Mouse (Mus musculus) kidney, postnatal 0 days (tissue): Measurements from ENCODE around the gene Aldh8a1. TPM values are rescaled to one million over a fixed set of nuclear protein-coding genes. Genes with fewer than 3 reads are reported as not detected.

ENCODE experiments used
- ATAC-seq: fragments of 200-750 bp; cut with Nextera tagmentation; replicated peaks from 2 replicates; pipeline ENCODE4 v1.8.0; 2017; ENCODE audit warnings: low read depth, moderate number of reproducible peaks, moderate TSS enrichment, moderate library complexity; ENCODE audit not compliant: low FRiP score
- DNase-seq: peaks from one replicate; pipeline ENCODE4 v3.0.0-alpha.2; 2016; ENCODE audit warnings: low spot score
- H3K27ac ChIP-seq: fragments of 300-500 bp; sonication (generic); 2 replicates; pipeline ENCODE4 v1.5.1; 2014; ENCODE audit warnings: mild to moderate bottlenecking
- H3K27me3 ChIP-seq: fragments of 300-500 bp; sonication (generic); 2 replicates; pipeline ENCODE4 v1.6.1; 2014; ENCODE audit warnings: low read length, mixed read lengths; ENCODE audit not compliant: insufficient read depth
- H3K36me3 ChIP-seq: fragments of 300-500 bp; sonication (generic); 2 replicates; pipeline ENCODE4 v1.6.1; 2014; ENCODE audit warnings: low read length, mixed read lengths; ENCODE audit not compliant: insufficient read depth
- H3K4me1 ChIP-seq: fragments of 300-500 bp; sonication (generic); replicated peaks from 2 replicates; pipeline ENCODE4 v1.6.1; 2014; ENCODE audit warnings: antibody characterized with exemption, low read length, mixed read lengths; ENCODE audit not compliant: insufficient read depth
- H3K4me2 ChIP-seq: fragments of 300-500 bp; sonication (generic); 2 replicates; pipeline ENCODE4 v1.6.1; 2014; ENCODE audit warnings: mild to moderate bottlenecking, low read length, moderate library complexity, mixed read lengths
- H3K4me3 ChIP-seq: fragments of 300-500 bp; sonication (generic); replicated peaks from 2 replicates; pipeline ENCODE4 v1.5.1; 2014; ENCODE audit warnings: low read depth, low read length
- H3K9ac ChIP-seq: fragments of 300-500 bp; sonication (generic); 2 replicates; pipeline ENCODE4 v1.6.1; 2014; ENCODE audit warnings: low read depth, low read length
- H3K9me3 ChIP-seq: fragments of 300-500 bp; sonication (generic); replicated peaks from 2 replicates; pipeline ENCODE4 v1.6.1; 2016; ENCODE audit warnings: low read length, inconsistent platforms, mixed read lengths
- CTCF ChIP-seq: IDR thresholded peaks from 2 replicates; pipeline ENCODE4 v1.5.1; 2016; ENCODE audit warnings: antibody characterized with exemption, low read depth, mild to moderate bottlenecking, moderate library complexity
- WGBS: fragments of 180-500 bp; shearing (Covaris S2); extraction: QIAGEN DNeasy Blood & Tissue Kit; methylation state at CpG from one replicate; pipeline ENCODE4 v1.1.7; 2014; 5-methylcytosine and 5-hydroxymethylcytosine counted together
- polyA plus RNA-seq: library from polyadenylated mRNA; unstranded; fragments of >200 nt; fragmentation: Nextera tagmentation; extraction: Ambion mirVana; gene quantifications from 2 replicates; pipeline ENCODE4 v1.2.1, GENCODE M21; 2015

The Aldh8a1 gene
- polyA plus RNA-seq, 1 experiment from 2014 or later: 4.7 TPM

DNA sequence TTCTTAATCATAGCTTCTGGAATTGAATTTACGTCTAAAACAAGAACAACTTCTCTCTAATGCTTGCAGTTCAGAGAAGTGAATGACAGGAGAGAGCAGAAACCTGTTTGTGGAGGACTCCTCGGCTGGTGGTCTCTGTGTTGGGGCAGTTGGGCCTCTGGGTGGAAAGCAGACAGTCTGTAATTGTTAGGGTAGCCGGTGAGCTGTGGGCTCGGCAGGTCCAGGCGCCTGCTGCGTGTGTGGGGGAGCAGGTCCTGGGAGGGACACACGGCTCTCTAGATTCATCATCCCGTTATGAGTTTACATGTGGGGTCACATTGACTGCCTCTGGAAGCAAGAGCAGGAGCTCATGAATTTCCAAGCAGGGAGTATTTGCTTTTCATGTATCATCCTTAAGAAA lies 22.5 kb downstream of the Aldh8a1 start:
- Histone ChIP-seq H3K4me2 (no peak overlapping the region), H3K27ac (no peak overlapping the region), H3K4me3 (no peak overlapping the region), H3K9ac (no peak overlapping the region), H3K36me3 (no peaks in the 10 kb centered on the region), H3K27me3 (no peaks in the 10 kb centered on the region), H3K4me1 (no peaks in the 10 kb centered on the region), H3K9me3 (no peaks in the 10 kb centered on the region)
- WGBS: 28% methylated on average over 8 of the region's 8 CpGs
- DNase-seq: no peak
- TF ChIP-seq CTCF: no peak
- ATAC-seq: no peak

- Histone ChIP-seq H3K36me3 (no peaks in the 10 kb centered on the region), H3K4me3 (no peak overlapping the region), H3K27ac (no peak overlapping the region), H3K9me3 (no peaks in the 10 kb centered on the region), H3K9ac (no peak overlapping the region), H3K4me2 (no peak overlapping the region), H3K27me3 (no peaks in the 10 kb centered on the region), H3K4me1 (no peaks in the 10 kb centered on the region)
- ATAC-seq (no peak), DNase-seq (peak; percentile 32)
- no peak for TF ChIP-seq CTCF
- WGBS: 34% methylated on average over 7 of the region's 7 CpGs
Observed at GRCm38 (mm10) chr10:21400031-21400430, 22.9 kb downstream of the Aldh8a1 start.

- Histone ChIP-seq H3K4me2 (no peak overlapping the region), H3K9me3 (no peaks in the 10 kb centered on the region), H3K9ac (no peak overlapping the region), H3K4me3 (no peak overlapping the region), H3K4me1 (no peaks in the 10 kb centered on the region), H3K36me3 (no peaks in the 10 kb centered on the region), H3K27me3 (no peaks in the 10 kb centered on the region), H3K27ac (no peak overlapping the region)
- TF ChIP-seq CTCF: no peak
- DNase-seq: peak; percentile 33
- 47% methylated on average over 2 of the region's 2 CpGs for WGBS
- no peak for ATAC-seq
Observed at GRCm38 (mm10) chr10:21400453-21400852, 23.4 kb downstream of the Aldh8a1 start.

- Histone ChIP-seq H3K4me1 (no peaks in the 10 kb centered on the region), H3K4me2 (no peak overlapping the region), H3K9me3 (no peaks in the 10 kb centered on the region), H3K4me3 (no peak overlapping the region), H3K27me3 (no peaks in the 10 kb centered on the region), H3K36me3 (no peaks in the 10 kb centered on the region), H3K9ac (no peak overlapping the region), H3K27ac (no peak overlapping the region)
- DNase-seq: no peak
- no peak for TF ChIP-seq CTCF
- WGBS: 34% methylated on average over 4 of the region's 4 CpGs
- ATAC-seq: no peak
Observed at GRCm38 (mm10) chr10:21401259-21401658, 24.2 kb downstream of the Aldh8a1 start.

DNA sequence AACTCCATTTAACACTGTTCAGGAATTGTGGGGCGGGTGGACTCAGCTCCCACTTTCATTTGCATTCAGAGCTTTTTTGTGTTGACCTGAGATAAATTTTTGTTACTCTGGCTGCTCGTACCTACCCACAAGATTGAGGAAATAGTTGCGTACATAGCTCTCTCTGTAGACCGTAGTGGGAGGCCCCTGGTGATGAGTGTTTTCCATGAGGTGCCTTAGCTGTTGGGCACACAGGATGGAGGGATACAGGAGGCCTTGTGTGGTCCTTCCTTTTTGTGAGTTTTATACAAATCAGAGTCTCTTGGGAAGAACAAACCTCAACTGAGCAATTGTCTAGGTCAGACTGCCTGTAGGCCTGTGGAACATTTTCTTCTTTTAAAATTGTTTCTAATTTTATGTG lies 27.7 kb downstream of the Aldh8a1 start:
- no peak for TF ChIP-seq CTCF
- no peak overlapping the region for H3K9ac ChIP-seq
- 0 out of 2 replicates have a peak overlapping the region, but pooled peaks have one; percentile 51 for H3K27ac ChIP-seq
- H3K4me3 ChIP-seq: no peak overlapping the region
- no peaks in the 10 kb centered on the region for H3K9me3 ChIP-seq
- WGBS: 91% methylated on average over 4 of the region's 4 CpGs
- H3K27me3 ChIP-seq: no peaks in the 10 kb centered on the region
- no peaks in the 10 kb centered on the region for H3K4me1 ChIP-seq
- DNase-seq (no peak), ATAC-seq (no peak)
- H3K4me2 ChIP-seq: no peak overlapping the region
- H3K36me3 ChIP-seq: no peaks in the 10 kb centered on the region

DNA sequence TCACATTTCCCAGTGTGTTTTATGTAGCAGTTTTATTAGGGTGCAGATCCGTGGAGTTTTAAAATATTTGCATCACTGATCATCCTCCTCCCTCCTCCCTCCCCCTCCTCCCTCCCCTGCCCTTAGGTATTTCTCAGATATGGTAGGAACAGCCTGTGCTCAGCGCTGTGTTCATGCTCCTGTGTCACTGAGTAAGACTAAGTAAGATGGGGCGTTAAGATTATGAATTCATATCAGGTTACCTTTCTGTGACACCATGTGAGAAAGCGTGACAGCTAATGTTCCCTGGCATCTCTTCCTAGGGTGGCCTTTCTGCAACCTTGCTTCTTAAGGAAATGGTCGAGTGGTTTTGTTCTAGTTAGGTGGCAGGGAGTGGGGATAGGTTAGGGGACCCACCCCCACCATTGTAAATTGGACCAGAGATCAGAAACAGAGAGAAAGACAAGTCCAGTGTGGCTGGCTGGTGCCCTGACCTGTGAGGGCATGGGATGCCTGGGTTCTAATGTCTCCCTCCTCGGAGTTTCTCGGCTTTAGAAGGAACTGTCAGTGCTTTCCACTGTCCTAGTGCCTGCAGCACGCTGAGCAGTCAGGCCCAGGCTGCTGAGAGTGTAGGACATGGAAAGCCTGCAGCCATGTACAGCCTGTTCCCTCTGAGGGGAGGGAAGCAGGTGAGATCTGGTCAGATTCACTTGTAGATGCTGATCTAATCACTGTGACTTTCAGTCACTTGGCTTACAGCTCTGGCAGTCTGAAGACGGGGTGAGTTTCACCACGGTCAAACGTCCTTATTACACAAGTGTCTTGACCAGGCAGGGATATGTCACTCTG lies 28.8 kb downstream of the Aldh8a1 start:
- TF ChIP-seq CTCF: no peak
- H3K4me2 ChIP-seq: no peak overlapping the region
- H3K27ac ChIP-seq: peak overlapping the region; percentile 67
- 35% methylated on average over 11 of the region's 11 CpGs for WGBS
- H3K36me3 ChIP-seq: no peaks in the 10 kb centered on the region
- peak; percentile 71 for DNase-seq
- no peak overlapping the region for H3K9ac ChIP-seq
- no peaks in the 10 kb centered on the region for H3K4me1 ChIP-seq
- no peaks in the 10 kb centered on the region for H3K9me3 ChIP-seq
- peak; percentile 91 for ATAC-seq
- H3K27me3 ChIP-seq: no peaks in the 10 kb centered on the region
- H3K4me3 ChIP-seq: no peak overlapping the region
